Mouse (Mus musculus): Measurements from ENCODE around the gene Ppp1r12a.

GRCm38 (mm10) chr10:108179404-108179803, 17.4 kb downstream of the Ppp1r12a start:
- TF ChIP-seq POLR2A (IDR thresholded peaks at IDR 0.05; ENCODE audit: low read depth, low read length), result no peak
- TF ChIP-seq CTCF (IDR thresholded peaks at IDR 0.05; ENCODE audit: borderline replicate concordance, insufficient read depth, low read length), result no peak

Data from embryonic fibroblast, embryonic 13.5 days (primary cell).